Mouse (Mus musculus) cortical plate, adult 2 months (tissue): ENCODE measurements around the gene Hmgcs1. TPM values are rescaled to one million over a fixed set of nuclear protein-coding genes. Genes with fewer than 3 reads are reported as not detected.
"Not testable (repeated sequence)": the region's sequence is repeated elsewhere in the genome, so short reads cannot be mapped to it uniquely, and the experiment has no call there.

Experiments used
- H3K27ac ChIP-seq: fragments of 200-500 bp; 2 replicates; pipeline ENCODE4 v1.5.1; 2012; ENCODE audit warnings: low read length, control low read depth, inconsistent platforms; ENCODE audit not compliant: insufficient read depth
- H3K4me1 ChIP-seq: fragments of 200-500 bp; 2 replicates; pipeline ENCODE4 v1.6.1; 2011; ENCODE audit warnings: low read length; ENCODE audit not compliant: control insufficient read depth, insufficient read depth
- H3K4me3 ChIP-seq: fragments of 200-500 bp; 2 replicates; pipeline ENCODE4 v1.5.1; 2011; ENCODE audit warnings: mild to moderate bottlenecking, low read length, control low read depth; ENCODE audit not compliant: insufficient read depth
- CTCF ChIP-seq: fragments of 200-500 bp; IDR thresholded peaks from 2 replicates; pipeline ENCODE4 v1.5.1; 2011; ENCODE audit warnings: mild to moderate bottlenecking, control low read depth, low read length; ENCODE audit not compliant: insufficient read depth; ENCODE audit errors: extremely low read depth
- POLR2A ChIP-seq: fragments of 200-500 bp; IDR thresholded peaks from 2 replicates; pipeline ENCODE4 v1.6.1; 2011; ENCODE audit warnings: mild to moderate bottlenecking, low read length, control low read depth; ENCODE audit not compliant: insufficient read depth; ENCODE audit errors: extremely low read depth
- polyA plus RNA-seq: library from polyadenylated mRNA; depleted of rRNA; stranded (reverse); fragments of >200 nt; gene quantifications from 2 replicates; pipeline ENCODE4 v1.2.3, GENCODE M21; 2012

The Hmgcs1 gene
- polyA plus RNA-seq, 1 experiment: 222 TPM

DNA sequence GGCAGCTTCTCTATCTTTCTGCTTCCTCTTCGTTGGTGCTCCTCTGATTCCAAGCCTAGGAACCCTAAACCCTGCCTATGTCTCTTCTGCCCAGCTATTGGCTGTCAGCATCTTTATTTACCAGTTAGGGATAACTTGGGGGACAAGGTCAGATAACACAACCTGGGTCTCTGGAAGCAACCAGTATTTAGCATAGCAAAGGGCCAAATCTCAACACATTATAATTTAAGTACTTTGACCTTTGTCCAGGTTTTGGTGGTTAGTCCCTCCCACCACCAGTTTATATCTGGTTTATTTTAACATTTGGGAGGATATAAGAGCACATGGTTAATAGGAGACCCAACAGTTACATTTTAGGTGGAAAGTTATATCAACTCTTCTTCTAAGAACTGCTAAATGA lies 6.3 kb downstream of the Hmgcs1 start:
- Histone ChIP-seq H3K4me1 (peaks cover 10% of the 10 kb centered on the region; the same call in 1 of the 2 replicates), H3K27ac (no peak overlapping the region), H3K4me3 (no peak overlapping the region)
- TF ChIP-seq POLR2A (no peak), CTCF (no peak)

GRCm38 (mm10) chr13:119698436-119698835 lies 8.3 kb downstream of the Hmgcs1 start:
- TF ChIP-seq CTCF (no peak), POLR2A (no peak)
- H3K27ac ChIP-seq: no peak overlapping the region
- peaks cover 8% of the 10 kb centered on the region; the same call in 1 of the 2 replicates for H3K4me1 ChIP-seq
- no peak overlapping the region for H3K4me3 ChIP-seq

GRCm38 (mm10) chr13:119704280-119704679 lies 14.1 kb downstream of the Hmgcs1 start:
- no peak overlapping the region for H3K4me3 ChIP-seq
- no peaks in the 10 kb centered on the region for H3K4me1 ChIP-seq
- H3K27ac ChIP-seq: no peak overlapping the region
- TF ChIP-seq POLR2A (no peak), CTCF (no peak)

DNA sequence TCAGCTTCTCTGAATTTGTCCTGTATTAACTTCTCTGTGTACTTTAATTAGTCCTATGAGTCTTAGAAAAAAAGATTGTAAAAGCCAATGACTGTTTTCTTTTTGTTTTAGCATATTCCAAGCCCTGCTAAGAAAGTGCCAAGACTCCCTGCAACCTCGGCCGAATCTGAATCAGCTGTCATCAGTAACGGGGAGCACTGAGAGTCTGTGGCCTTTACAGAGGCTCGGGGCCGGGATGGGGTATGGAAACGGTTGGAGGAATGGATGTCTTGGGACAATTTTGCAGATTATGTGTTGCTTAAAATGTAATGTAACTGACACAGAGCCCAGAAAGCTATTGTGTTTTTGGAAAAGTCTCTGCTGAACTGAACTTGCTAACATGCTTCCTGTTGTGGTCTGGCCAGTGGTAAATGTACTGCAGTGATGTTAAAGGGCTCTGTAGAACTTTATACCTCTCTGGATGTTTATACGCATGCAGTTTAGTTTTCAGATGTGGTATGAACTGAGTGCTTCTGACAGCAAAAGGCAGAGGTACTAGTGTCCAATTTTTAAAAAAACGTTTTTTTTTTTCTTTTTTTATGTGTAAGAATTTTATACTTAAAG lies 16.2 kb downstream of the Hmgcs1 start:
- H3K4me3 ChIP-seq, H3K4me1 ChIP-seq, H3K27ac ChIP-seq: not testable (repeated sequence)

GRCm38 (mm10) chr13:119706953-119707352 lies 16.8 kb downstream of the Hmgcs1 start:
- H3K4me3 ChIP-seq: no peak overlapping the region
- TF ChIP-seq CTCF (no peak), POLR2A (no peak)
- H3K27ac ChIP-seq: no peak overlapping the region
- peaks cover 1% of the 10 kb centered on the region; the same call in 1 of the 2 replicates for H3K4me1 ChIP-seq

- no peak for TF ChIP-seq POLR2A
- no peak for TF ChIP-seq CTCF
- Histone ChIP-seq H3K4me3 (no peak overlapping the region), H3K4me1 (peaks cover 1% of the 10 kb centered on the region; the same call in 1 of the 2 replicates), H3K27ac (no peak overlapping the region)
These were observed 17.7 kb downstream of the Hmgcs1 start for GRCm38 (mm10) chr13:119707906-119708305.

GRCm38 (mm10) chr13:119708941-119709340 lies 18.8 kb downstream of the Hmgcs1 start:
- Histone ChIP-seq H3K4me3 (no peak overlapping the region), H3K27ac (no peak overlapping the region), H3K4me1 (peaks cover 1% of the 10 kb centered on the region; the same call in 1 of the 2 replicates)
- TF ChIP-seq POLR2A (no peak), CTCF (no peak)

- H3K27ac ChIP-seq: no peak overlapping the region
- no peak overlapping the region for H3K4me3 ChIP-seq
These were observed 19.4 kb downstream of the Hmgcs1 start for GRCm38 (mm10) chr13:119709388-119710267.

GRCm38 (mm10) chr13:119710268-119710610 lies 20.1 kb downstream of the Hmgcs1 start:
- TF ChIP-seq CTCF: no peak
- TF ChIP-seq POLR2A: no peak
- no peak overlapping the region for H3K27ac ChIP-seq
- no peak overlapping the region for H3K4me3 ChIP-seq
- H3K4me1 ChIP-seq: peaks cover 1% of the 10 kb centered on the region; the same call in 1 of the 2 replicates

More at GRCm38 (mm10) chr13:119709388-119710267, 19.4 kb downstream of the Hmgcs1 start:
- peaks cover 1% of the 10 kb centered on the region; the same call in 1 of the 2 replicates for H3K4me1 ChIP-seq
- TF ChIP-seq POLR2A (no peak), CTCF (no peak)

GRCm38 (mm10) chr13:119712463-119712862 lies 22.3 kb downstream of the Hmgcs1 start:
- no peak overlapping the region for H3K4me3 ChIP-seq
- H3K4me1 ChIP-seq: peaks cover 1% of the 10 kb centered on the region; the same call in 1 of the 2 replicates
- no peak for TF ChIP-seq CTCF
- no peak for TF ChIP-seq POLR2A
- H3K27ac ChIP-seq: no peak overlapping the region
